Mouse (Mus musculus) frontal cortex, adult (tissue): ENCODE data around the gene Fryl.

Source experiments
- ATAC-seq: cut with Nextera tagmentation; 2 replicates; pipeline ENCODE4 v1.9.2; 2017; ENCODE audit warnings: mild to moderate bottlenecking, moderate library complexity, mixed read lengths; ENCODE audit not compliant: low TSS enrichment

Fryl gene

DNA sequence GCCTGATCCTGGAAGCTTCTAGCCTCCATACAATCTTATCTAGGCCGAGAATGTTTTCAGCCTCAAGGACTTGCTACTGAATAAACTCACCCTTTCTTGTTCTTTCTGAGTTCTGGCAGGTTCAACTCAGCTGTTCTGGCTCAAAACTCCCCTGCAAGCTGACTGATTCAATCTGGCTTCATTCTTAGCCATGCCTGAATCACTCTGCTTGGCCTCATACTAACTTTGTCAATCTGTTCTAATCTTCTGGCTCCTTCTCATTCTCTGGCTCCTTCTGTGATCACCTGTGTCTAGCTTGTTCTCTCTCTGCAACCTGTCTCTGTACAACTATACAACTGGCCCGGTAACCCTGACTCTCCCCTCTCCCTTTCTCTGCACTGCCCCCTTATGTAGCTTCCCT, 93.9 kb downstream of the Fryl start:
- peak; percentile 58; the same call in 1 of the 2 replicates for ATAC-seq

DNA sequence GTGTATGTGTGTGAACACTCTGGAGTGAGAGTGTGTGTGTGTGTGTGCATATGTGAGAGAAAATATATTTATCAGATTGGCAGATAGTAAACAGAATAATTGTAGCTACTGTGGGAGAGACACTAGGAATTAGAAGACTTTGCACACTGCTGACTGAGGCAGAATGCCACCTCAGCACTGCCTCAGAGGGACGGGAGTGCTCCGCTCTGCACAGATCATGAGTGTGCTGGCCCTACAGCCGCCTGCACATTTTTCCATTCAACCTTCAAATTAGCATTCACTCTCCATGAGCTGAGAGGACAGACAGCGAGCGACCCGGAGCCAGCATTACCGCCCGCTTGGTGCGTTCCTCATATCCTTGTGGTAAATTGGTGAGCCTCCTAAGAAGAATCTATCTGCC, 96.0 kb downstream of the Fryl start:
- ATAC-seq, result peak; percentile 28; the same call in 1 of the 2 replicates

DNA sequence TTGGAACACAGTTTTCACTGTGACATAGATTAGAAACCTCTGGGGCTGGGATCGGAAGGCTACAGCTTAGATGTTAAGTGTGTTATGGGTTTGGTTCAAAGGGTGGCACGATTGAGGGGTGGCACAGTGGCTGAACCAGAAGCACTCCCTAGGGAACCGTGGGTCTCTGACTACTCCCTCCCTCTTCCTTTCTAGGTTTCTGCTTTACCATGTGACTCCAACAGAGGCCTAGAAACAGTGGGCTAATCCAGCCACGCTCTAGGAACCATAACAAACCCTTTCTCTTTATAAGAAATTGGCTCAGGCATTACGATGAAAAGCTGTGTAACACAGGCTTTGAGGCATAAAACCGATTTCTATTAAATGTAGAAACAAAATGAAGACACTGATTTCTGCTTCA, 98.9 kb downstream of the Fryl start:
- ATAC-seq, result no peak

DNA sequence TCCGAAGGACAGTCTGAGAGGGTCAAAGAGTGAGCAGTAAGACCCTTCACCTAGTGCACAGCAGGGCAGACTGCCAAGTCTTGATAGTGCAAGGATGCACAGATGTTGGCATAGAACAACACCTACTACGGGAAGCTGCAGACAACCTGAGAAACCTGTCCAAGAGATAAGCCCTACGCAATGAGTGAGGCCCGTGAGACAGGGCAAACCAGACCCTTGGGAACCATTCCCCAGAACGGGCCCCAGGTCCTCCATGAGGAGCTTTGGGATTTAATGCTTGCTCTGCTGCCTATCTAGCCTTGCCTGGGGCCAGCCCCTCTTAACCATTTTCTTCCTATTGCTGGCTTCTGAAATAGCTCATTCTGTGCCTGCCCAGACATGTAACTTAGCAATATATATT, 99.4 kb downstream of the Fryl start:
- no peak for ATAC-seq

DNA sequence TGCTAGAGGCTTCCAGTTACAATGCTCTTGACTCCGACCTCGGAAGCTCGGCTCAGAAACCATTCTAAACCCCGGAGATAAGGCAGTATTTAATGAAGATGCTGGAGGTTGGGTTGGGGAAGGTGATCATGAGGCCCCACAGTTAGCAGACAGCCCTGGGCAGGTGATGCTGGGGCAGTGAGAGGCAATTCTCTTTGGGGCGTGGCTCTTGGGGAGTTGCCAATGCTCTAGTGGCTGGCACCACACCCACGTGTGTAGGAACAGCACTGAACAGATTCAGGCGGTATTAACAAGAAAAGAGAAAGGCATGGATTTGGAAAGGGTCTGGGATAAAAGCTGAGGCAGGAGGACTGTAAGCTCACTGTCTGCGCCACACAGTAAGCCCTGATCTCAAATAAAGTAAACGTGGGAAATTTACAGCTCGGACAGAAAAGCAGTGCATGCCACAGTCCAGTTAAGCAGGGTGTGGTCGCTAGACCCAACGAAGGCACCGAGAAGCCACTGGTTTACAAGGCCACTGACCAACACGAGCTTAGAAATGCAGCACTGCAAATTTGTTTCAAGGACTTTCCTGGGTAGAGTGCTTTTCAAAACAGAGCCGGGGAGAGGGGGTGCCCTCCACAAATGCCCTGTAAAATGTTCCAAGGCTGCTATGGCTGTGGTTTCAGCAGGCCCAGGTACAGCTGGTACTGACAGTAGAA, 100.0 kb downstream of the Fryl start:
- ATAC-seq, result peak; percentile 21; the same call in 1 of the 2 replicates

DNA sequence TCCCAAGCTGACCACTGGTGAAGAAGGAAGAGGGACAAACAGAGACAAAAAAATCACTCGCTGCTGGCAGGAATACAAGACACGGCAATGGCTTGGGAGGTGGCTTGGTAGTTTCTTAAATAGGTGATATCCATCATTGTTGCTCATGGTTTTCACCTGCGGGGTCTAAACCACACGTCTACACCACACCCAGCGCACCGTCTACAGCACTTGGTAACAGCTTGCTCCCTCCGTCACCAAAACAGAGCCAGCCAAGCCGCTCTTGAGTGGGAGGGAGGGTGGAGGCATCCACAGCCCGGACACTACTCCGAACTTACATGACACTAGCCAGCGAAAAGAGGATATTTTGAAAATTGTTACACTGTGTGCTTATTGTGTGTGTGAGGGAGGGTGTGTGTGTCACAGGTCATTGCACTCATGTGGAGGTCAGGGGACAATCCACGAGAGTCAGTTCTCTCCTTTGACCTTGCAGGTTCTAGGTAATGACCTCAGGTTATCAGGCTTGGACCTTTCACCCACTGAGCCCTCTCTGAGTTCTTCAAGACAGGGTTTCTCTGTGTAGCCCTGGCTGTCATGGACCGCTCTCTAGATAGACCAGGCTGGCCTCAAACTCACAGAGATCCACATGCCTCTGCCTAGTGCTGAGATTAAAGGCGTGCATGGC, 102.5 kb downstream of the Fryl start:
- no peak for ATAC-seq

DNA sequence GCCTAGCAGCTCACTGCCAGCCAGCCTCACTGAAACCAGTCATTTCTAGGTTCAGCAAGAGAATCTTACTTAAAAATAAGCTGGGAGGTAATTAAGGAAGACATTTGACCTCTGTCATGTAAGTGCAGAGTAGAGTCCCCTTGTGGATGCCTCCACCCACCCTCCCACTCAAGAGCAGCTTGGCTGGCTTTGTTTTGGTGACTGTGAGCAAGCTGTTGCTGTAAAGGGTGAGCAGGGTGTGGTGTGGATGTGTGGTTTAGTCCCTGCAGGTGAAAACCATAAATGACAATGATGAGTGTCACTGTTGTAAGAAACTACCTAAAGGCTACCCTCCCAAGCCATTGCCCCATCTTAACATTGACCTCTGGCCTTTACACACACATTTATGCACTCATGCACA, 104.2 kb downstream of the Fryl start:
- no peak for ATAC-seq

DNA sequence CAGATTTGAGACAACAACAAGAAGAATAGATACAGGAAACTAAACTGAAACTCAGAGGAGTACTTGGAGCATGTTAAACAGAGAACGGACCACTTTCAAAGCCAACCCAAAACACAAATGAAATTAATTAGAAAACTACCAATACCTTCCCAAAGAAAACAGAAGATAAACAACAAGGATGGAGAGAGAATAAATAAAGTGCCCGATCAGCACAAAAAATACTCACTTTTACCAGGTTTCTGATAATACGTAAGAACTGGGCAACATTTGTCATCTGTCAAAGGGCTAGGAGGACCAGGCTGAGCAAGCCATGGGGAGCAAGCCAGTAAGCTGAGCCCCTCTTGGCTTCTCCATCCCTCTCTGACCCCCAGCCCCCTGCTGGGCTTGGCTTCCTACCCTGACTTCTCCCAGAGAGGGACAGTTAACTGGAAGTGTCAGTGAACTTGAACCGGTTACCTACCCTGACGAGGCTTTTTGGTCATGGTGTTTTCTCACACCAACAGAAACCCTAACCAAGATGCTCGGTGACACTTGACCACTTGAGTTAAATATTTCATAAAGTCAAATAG, 105.5 kb downstream of the Fryl start:
- ATAC-seq, result no peak

DNA sequence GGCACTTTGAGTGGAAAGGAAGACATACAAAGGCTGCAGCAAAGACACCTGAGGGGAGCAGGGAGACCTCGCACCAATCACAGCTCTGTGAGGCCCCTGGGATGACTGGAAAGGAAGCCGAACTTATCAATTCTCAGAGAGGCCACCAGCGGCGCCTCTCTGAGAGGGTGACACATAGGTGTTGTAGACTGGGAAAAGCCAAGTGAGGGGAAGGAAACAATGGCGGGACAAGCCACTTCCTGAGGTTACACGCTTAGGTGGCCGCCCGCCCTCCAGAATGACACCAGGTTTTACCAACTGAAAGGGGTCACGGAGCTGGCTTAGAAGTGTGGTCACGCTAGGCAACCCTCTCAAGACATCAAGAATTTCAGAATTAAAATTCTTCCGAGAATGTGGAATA, 111.4 kb downstream of the Fryl start:
- no peak for ATAC-seq

DNA sequence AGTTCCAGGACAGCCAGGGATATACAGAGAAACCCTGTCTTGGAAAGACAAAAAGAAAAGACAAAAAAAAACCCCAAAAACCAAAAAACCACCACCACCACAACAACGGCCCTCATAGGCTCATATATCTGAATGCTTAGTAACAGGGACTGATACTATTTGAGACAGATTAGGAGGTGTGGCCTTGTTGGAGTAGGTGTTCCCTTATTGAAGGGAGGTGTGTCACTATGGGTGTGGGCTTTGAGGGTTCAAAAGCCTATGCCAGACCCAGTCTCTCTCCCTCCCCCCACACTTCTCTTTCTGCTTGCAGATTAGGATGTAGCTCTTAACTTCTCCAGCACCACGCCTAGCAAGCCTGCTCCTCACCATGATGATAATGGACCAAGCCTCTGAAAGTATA, 114.7 kb downstream of the Fryl start:
- no peak for ATAC-seq

DNA sequence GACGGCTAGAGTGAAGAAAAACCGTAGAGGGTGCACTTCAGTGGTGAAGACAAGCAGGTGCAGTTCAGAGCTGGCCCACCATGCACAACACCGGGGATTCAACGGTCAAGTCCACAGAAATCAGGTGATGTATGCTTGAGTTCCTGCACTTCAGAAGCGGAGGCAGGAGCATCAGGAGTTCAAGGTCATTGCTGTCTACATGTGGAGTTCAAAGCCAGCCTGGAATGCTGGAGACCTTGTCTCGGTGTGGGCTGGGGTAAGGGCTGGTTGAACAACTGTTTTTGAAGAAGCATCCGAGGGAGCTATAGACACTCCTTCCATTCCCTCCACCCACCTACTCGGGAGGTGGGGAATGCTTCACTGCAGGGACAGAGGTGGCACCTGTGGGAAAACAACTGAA, 115.3 kb downstream of the Fryl start:
- ATAC-seq, result no peak

DNA sequence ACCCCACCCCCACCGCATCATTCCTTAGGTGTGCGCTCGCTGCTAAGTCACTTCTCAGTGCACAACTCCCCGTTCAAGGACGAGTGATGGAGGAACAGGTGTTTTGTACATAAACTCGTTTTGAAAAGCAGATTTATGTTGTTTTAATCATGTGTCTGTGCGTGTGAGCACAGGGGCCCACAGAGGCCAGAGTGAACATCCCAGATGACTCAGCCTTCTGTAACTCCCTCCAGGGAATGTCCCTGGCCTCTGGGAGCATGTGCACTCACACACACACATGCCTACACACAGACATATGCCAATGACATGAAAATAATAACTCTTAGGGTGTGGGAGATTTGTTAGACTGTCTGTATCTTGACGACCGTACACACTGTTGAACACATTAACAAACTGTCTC, 118.9 kb downstream of the Fryl start:
- no peak for ATAC-seq

DNA sequence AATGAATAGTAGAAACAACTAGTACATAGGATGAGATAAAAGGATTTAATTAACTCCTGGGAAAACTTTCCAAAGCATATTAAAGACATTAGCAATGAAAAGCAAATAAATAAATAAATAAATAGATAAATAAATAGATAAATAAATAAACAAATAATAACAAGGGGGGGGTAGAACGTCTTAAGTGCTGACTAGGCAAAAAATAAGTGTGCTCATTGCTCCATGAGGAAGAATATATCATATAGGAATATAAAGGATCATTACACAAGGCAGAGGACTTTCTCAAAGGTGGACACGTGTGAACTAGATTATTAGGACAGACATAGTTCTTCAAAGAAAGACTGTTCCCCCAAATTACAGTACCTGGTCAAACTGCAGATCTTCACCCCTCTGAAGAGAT, 120.5 kb downstream of the Fryl start:
- ATAC-seq, result no peak

DNA sequence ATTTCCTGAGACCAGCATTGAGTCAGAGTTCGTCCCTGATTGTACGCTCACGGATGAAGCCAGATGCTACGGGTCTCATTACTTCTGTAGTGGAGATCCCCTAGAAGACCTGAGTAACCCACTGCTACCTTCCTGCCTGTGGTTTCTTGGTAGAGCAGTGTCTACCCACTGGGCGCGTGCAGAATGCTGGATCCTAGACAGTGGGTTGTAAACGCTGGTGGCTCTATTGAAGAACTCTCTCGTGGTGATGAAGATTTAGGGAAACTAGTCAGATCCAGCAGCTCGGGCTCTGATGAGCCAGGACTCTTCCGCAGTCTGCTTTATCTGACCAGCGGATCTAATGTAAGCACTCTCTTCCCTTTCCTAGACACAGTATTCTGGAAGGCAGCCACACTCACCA, 121.3 kb downstream of the Fryl start:
- ATAC-seq, result no peak

DNA sequence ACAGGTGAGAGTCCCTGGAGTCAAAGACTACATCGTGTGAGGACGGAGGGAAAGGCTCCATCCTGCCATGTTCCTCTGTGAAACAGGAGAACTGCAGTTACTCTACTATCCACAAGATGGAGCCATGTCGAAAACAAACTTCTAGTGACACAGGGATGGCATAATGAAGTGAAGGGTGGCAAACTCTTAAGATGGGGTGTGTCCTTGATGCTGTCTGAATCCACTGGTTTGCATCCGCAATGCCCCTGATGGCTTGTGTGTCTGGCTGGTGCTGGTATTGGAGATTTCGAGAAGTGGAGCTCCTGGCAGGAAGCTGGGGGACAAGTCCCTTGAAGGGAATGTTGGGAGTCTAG, 122.6 kb downstream of the Fryl start:
- ATAC-seq, result peak; percentile 92

DNA sequence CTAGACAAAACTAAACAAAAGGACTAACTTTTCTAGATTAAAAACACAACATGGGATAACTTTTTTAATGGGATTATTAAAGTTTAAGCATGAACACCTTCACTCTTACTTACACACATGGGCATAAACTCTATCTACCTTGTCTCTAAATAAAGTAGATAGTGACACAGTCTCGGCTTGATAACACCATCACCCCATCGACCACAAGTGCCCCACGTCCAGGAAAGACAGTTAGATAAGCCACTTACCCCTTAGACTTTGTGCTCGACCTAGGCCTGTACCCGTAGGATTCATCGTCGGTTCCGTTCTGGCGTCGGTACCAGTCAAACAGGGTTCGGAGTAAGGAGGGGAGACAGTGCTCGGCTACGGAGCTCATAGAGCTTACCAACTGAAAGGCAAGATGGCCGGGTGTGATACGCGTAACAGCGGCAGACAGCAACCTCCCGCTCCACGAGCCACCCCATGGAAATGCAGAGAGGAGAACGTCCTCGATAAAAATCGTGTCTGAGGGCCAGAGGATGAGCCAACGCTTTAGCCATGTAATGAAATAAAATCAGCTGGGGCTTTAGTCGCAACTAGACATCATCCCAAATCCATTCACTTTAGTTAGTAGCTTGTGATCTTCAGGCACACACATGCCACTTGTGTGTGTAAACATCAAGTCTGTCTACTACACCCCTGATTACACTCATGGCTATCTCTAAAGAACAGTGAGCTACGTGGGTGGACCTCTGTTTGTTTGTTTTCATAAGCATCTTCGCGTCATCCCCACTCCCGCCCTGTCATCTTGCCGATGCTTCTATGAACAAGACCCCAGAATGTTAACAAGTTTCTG, 123.2 kb downstream of the Fryl start:
- ATAC-seq, result peak; percentile 24; the same call in 1 of the 2 replicates

DNA sequence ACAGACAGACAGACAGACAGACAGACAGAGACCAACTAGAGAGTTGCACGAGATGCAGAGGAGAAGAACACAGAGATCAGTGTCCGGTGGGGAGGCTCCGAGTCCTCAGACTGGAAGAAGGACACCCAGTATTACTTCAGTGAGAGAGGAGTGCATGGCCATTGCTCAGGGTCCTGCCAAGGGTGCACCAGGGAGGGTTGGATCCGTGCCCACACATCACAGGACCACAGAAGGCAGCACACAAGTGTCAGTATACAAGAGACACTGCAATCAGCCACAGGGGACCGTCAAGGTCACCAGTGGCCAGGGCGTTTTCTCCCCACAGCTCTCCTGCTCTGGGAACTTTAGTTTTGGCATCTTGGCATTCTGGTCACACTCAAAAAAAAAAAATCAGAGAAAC, 125.4 kb downstream of the Fryl start:
- no peak for ATAC-seq

DNA sequence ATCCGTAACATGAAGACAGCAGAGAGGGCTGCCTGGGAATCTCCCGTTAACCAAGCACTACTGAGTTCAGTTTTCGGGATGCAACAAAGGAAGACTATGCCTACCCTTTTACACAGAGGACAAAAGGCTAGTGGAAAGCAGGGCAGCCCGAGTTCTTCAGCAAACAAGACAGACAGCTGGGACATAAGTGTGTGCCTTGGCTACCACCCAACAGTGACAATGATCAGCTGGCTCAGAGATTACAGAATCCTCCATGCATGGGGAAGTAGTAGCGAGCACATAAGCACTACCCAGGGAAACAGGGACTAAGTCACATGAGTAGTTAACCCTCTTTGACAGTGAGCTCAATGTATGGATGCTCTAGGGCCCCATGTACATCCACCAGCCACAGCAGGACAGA, 126.5 kb downstream of the Fryl start:
- ATAC-seq, result peak; percentile 54; the same call in 1 of the 2 replicates

DNA sequence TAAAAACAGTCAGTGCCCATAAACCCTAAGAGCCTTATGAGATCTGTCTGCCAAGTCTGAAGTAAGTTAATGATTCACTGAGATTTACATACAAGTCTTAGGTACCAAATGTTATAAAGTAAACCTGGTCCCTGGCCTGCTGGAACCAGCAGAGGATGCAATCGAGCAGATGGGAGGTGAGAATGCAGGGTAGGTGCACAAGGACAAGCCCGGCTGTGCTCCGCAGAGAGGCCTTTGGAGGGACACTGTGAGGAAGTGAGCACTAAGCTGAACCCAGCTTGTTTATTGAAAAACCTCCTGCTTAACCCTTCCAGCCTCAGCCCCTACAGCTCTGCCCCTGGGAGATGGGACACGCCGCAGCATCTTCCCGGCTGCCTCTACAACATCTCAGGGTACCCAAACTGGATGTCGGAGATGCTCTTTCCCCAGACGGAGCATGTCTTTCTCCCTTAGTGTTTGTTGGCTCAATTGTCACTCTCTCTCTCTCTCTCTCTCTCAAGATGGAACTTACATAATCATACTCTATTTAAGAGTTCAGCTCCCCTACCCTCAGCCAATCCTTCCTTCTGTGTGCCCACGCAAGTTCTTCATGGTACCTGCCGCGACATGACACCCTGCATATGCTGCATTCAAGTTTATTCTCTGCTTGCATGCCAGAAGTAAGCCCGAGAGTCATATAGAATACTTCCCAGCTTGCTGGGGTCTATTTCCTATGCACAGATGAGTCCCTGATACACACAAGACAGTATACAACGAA, 136.3 kb downstream of the Fryl start:
- ATAC-seq, result peak; percentile 95

DNA sequence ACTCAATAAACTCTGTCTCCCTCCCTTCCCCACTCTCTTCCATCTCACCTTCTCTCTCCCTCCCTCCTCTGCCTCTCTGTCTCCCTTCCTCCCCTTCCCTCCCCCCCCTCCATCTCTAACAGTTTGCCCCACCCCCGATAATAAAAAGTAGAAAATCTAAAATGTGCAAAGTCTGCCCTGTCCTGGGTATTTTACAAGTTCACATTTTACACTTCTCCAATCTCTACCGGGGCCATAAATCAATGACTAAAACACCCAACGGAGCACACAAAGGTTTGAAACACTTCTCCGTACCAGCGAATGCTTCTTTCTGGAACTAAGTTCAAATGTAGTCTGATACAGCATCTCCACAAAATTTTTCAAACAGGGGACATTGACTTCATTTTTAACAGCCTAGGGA, 136.9 kb downstream of the Fryl start:
- no peak for ATAC-seq

DNA sequence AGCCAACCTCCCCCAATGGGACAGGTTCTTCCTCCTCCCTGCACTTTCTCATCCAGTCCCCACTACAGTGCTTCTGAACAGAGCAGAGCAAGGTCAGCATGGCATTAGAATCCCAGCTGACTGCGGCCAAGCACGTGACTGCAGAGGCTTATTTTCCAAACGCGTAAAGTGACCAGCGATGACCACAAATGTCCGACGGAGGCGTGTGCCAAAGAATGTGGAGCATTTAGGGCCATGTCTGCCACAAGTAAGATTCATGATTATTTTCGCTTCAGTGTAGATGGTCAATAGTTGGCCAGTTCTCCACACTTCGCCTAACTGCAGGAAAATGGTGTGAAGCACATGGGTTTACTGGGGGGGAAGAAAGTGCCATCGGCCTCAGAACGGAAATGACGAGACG, 137.6 kb downstream of the Fryl start:
- no peak for ATAC-seq

DNA sequence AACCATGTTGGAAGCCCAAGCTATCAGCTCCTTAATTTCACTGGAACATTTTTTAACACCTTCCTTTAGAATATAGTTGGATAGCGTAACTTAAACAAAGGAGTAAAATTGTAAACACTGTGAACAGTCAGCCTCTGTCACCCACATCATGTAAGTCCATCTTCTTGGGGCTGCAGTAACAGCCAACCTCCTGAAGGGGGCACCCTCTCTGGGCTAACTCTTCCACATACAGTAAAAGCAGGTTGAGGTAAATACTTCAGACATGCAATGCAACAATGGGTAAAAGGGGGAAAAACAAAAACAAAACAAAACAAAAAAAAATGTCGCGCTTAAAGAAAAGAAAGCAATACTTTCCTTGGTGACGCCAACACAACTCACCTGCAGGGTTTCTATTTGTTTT, 141.5 kb downstream of the Fryl start:
- no peak for ATAC-seq
